In the genomic region with DNA sequence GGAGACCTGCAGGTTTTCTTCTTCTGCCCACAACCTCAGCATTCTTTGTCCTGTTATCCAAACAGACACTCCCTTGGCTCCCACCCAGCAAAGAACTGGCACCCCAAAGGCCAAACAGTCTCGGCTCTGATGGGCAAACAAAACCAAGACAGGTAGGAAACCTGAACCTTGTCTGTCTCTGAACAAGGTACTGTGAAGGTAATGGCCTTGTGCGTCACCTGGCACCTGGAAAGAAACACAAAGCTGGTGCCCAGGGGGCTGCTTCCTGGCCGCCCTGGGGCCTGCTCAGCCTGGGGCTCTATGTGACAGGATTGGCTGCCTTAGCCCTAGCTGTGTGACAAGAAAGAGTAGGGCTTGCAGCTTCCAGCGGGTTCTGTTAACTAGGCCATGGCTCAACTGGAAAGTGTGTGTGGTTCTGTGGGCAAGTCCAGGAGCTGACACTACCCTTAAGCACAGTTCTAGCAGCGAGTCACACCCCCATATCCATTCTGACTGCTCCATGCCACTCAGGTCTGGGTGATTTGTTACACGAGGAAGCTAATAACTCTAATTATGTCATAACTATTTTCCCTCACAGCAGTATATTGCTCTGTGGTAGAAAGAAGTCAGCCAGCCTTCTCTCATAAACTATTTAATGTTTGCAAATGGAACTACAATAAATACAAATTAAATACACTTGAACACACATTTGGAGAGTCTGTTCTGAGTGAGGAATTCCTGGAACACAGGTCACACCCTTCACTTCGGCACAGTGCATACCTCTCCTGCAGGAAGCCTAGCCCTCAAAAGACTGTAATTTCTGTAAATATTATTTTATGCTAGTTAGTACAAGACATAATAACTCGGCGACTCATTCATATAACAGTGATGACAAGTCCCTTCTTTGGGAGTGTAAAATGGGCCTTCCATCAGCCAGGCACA, we compare ENCODE assay signal across 16 mouse cellular contexts. TPM values are rescaled to one million over a fixed set of nuclear protein-coding genes. Genes with fewer than 3 reads are reported as not detected.
DNase-seq lines count a peak whose midpoint lies in the region; TF ChIP-seq lines count a peak whose summit lies in the region.
"Had no signal": no experiment of that assay in that cellular context is flagged by ENCODE, and none has a peak within 500 bp of the region (broad histone marks: within the 10 kb centered on the region; RNA-seq: fewer than 3 reads in every experiment).

No protein-coding gene starts in this region.

- H3K4me1 ChIP-seq in kidney, adult 2 months (ENCODE audit: control insufficient read depth, insufficient read depth, low read length): no peaks in the 10 kb centered on the region

- intact Hi-C loops in left cerebral cortex, postnatal 25 days (cut with DNase I): no loop called here

- H3K36me3 ChIP-seq in kidney, adult 2 months (ENCODE audit: control insufficient read depth, insufficient read depth, low read length): no peaks in the 10 kb centered on the region

- no peak overlapping the region for H3K27ac ChIP-seq in kidney, adult 2 months (ENCODE audit: insufficient read depth, low read depth, low read length)

- 73% methylated on average over 9 of the region's 9 CpGs for WGBS in kidney, adult 2 months

- no peak overlapping the region for H3K4me3 ChIP-seq in kidney, adult 2 months (ENCODE audit: insufficient read depth, low read depth, low read length)
- H3K4me3 ChIP-seq: erythroblast, embryonic 14.5 days had no signal

- H3K27me3 ChIP-seq in kidney, adult 2 months (replicated peaks; ENCODE audit: control insufficient read depth, insufficient read depth, low read length): no peaks in the 10 kb centered on the region

- TF ChIP-seq CTCF in kidney, adult 2 months (conservative IDR thresholded peaks at IDR 0.05; ENCODE audit: insufficient read depth, insufficient read length, low read depth, low read length): no peak

- TF ChIP-seq POLR2A in kidney, adult 2 months (IDR thresholded peaks at IDR 0.05; ENCODE audit: low read depth, low read length): no peak

- peak; percentile 55 to 74 for DNase-seq in urinary bladder, adult 18-20 months (ENCODE audit: low spot score in 2 of 2)
- no peak for DNase-seq in urinary bladder, postnatal 10 days (ENCODE audit: low spot score)
- DNase-seq in lung, adult 18-20 months: peak; percentile 84 to 89
- DNase-seq in lung, postnatal 4 days: peak; percentile 71 to 84
- no peak for DNase-seq in thymus, postnatal 14 days
- DNase-seq in frontal cortex, postnatal 14 days (ENCODE audit: low spot score in 2 of 2): no peak
- DNase-seq in kidney, adult 2 months: no peak
- DNase-seq in left cerebral cortex, postnatal 25 days (ENCODE audit: low spot score in 2 of 2): no peak
- DNase-seq: cerebellum, adult 11 months; gastrocnemius, postnatal 36 days; kidney, adult 9 months had no signal

RNA-seq across cellular contexts. Expression of a gene that starts 30.7 kb away (rescaled TPM):
- 1,106 and 1,181 TPM in 2 replicates for polyA plus RNA-seq in kidney, adult 2 months (2012; rRNA removed)
- not detected for total RNA-seq in left cerebral cortex, postnatal 25 days (2021)
- total RNA-seq: gastrocnemius, postnatal 36 days; left cerebral cortex, postnatal 36 days had no signal
- polyA plus RNA-seq: activated CD4-positive, CD25-positive, alpha-beta regulatory T cell, adult 4 months; erythroblast, embryonic 14.5 days; hindbrain, embryonic 11.5 days; midbrain, embryonic 11.5 days had no signal

Comparison
In these comparisons a context has a peak if more than half of its experiments do, and no peak if none do; other contexts are left out.
1. DNase-seq: peak in urinary bladder, adult 18-20 months (2 of 2), lung, adult 18-20 months (2 of 2) and lung, postnatal 4 days (2 of 2); none in urinary bladder, postnatal 10 days (single experiment), thymus, postnatal 14 days (single experiment), frontal cortex, postnatal 14 days (0 of 2), kidney, adult 2 months (single experiment) and left cerebral cortex, postnatal 25 days (0 of 2).